Mouse (Mus musculus): Measurements from ENCODE around the gene E330017A01Rik. TPM values are rescaled to one million over a fixed set of nuclear protein-coding genes. Genes with fewer than 3 reads are reported as not detected.

Gene E330017A01Rik
- polyA plus RNA-seq, 1 experiment from 2014 or later: not detected

DNA sequence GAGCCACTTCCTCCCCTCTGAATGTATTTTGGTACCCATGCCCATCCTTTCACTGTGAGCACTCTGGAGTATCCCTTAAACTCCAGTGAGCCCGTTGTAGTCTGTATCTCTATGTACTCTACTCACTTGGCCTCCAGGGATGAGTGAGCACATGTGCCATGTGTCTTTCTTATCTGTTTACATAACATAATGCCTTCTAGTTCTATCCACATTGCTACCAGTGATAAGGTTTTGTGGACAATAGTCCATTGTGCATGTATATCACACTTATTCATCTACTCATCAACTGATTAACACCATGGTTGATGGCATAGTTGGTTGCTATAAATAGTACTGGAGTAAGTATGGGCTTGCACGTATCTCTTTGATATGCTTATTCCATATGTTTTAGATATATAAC lies 34.7 kb downstream of the E330017A01Rik start:
- 72% methylated on average over 2 of the region's 2 CpGs for WGBS
- no peaks in the 10 kb centered on the region for H3K36me3 ChIP-seq (ENCODE audit: control insufficient read depth, insufficient read depth, low read length)
- H3K27ac ChIP-seq (replicated peaks; ENCODE audit: low read depth, low read length): no peak overlapping the region
- ATAC-seq (ENCODE audit: low read depth) (no peak), DNase-seq (ENCODE audit: low spot score) (no peak)
- H3K9ac ChIP-seq (ENCODE audit: low read depth, low read length): no peak overlapping the region
- H3K4me3 ChIP-seq (ENCODE audit: low read depth, low read length): no peak overlapping the region
- no peaks in the 10 kb centered on the region for H3K4me1 ChIP-seq (ENCODE audit: control insufficient read depth, insufficient read depth, low read length)
- H3K9me3 ChIP-seq (ENCODE audit: control insufficient read depth, low read length): no peaks in the 10 kb centered on the region
- H3K4me2 ChIP-seq (ENCODE audit: low read depth, low read length): no peak overlapping the region
- H3K27me3 ChIP-seq (replicated peaks; ENCODE audit: control insufficient read depth, insufficient read depth, low read length): no peaks in the 10 kb centered on the region

GRCm38 (mm10) chr16:58600846-58601245 lies 37.7 kb downstream of the E330017A01Rik start:
- WGBS: 92% methylated on average over 6 of the region's 6 CpGs
- Histone ChIP-seq H3K9me3 (ENCODE audit: control insufficient read depth, low read length) (no peaks in the 10 kb centered on the region), H3K27ac (replicated peaks; ENCODE audit: low read depth, low read length) (no peak overlapping the region), H3K27me3 (replicated peaks; ENCODE audit: control insufficient read depth, insufficient read depth, low read length) (no peaks in the 10 kb centered on the region), H3K36me3 (ENCODE audit: control insufficient read depth, insufficient read depth, low read length) (no peaks in the 10 kb centered on the region), H3K4me2 (ENCODE audit: low read depth, low read length) (no peak overlapping the region), H3K4me3 (ENCODE audit: low read depth, low read length) (no peak overlapping the region), H3K4me1 (ENCODE audit: control insufficient read depth, insufficient read depth, low read length) (no peaks in the 10 kb centered on the region), H3K9ac (ENCODE audit: low read depth, low read length) (no peak overlapping the region)
- ATAC-seq (ENCODE audit: low read depth) (no peak), DNase-seq (ENCODE audit: low spot score) (no peak)

GRCm38 (mm10) chr16:58591299-58591698 lies 47.2 kb downstream of the E330017A01Rik start:
- H3K27me3 ChIP-seq (replicated peaks; ENCODE audit: control insufficient read depth, insufficient read depth, low read length): no peaks in the 10 kb centered on the region
- no peak overlapping the region for H3K27ac ChIP-seq (replicated peaks; ENCODE audit: low read depth, low read length)
- peak; percentile 39 for DNase-seq (ENCODE audit: low spot score)
- ATAC-seq (ENCODE audit: low read depth): no peak; the same call in 1 of the 2 replicates
- peaks cover 4% of the 10 kb centered on the region; the same call in 1 of the 2 replicates for H3K9me3 ChIP-seq (ENCODE audit: control insufficient read depth, low read length)
- WGBS: 69% methylated on average over 3 of the region's 3 CpGs
- H3K4me3 ChIP-seq (ENCODE audit: low read depth, low read length): no peak overlapping the region
- no peaks in the 10 kb centered on the region for H3K36me3 ChIP-seq (ENCODE audit: control insufficient read depth, insufficient read depth, low read length)
- no peak overlapping the region for H3K4me2 ChIP-seq (ENCODE audit: low read depth, low read length)
- H3K9ac ChIP-seq (ENCODE audit: low read depth, low read length): no peak overlapping the region
- H3K4me1 ChIP-seq (ENCODE audit: control insufficient read depth, insufficient read depth, low read length): no peaks in the 10 kb centered on the region

DNA sequence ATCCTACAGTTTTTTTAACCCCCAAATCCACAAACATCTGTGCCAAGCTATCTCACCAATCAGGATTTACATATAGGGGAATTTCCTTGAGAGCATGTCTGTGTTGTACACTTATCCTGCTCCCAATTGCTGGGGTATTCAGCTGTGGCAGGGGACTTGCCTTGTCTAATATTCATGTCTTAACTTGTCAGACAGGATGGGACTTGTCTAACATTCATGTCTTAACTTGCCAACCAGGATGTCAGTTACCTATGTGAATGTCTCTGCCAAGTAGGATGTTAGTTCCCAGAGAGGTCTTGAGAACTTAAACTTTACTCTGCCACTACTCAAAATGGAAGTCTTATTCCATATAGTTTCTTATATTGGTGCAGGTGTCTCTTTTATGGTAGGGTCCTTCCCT lies 49.1 kb downstream of the E330017A01Rik start:
- Histone ChIP-seq H3K4me3 (ENCODE audit: low read depth, low read length) (no peak overlapping the region), H3K4me2 (ENCODE audit: low read depth, low read length) (no peak overlapping the region), H3K9me3 (ENCODE audit: control insufficient read depth, low read length) (peaks cover 4% of the 10 kb centered on the region; the same call in 1 of the 2 replicates), H3K9ac (ENCODE audit: low read depth, low read length) (no peak overlapping the region), H3K4me1 (ENCODE audit: control insufficient read depth, insufficient read depth, low read length) (no peaks in the 10 kb centered on the region), H3K27me3 (replicated peaks; ENCODE audit: control insufficient read depth, insufficient read depth, low read length) (no peaks in the 10 kb centered on the region), H3K27ac (replicated peaks; ENCODE audit: low read depth, low read length) (no peak overlapping the region), H3K36me3 (ENCODE audit: control insufficient read depth, insufficient read depth, low read length) (no peaks in the 10 kb centered on the region)
- no peak for ATAC-seq (ENCODE audit: low read depth)
- no peak for DNase-seq (ENCODE audit: low spot score)

Other genes starting within 250 kb of the E330017A01Rik start
- 7.9 and 9.2 TPM in 2 replicates for gene Dcbld2, start 230.3 kb downstream of the E330017A01Rik start, polyA plus RNA-seq (2014; fragmentation: Nextera tagmentation; extraction: Ambion mirVana)
- gene St3gal6, start 114.5 kb downstream of the E330017A01Rik start, polyA plus RNA-seq (2014; fragmentation: Nextera tagmentation; extraction: Ambion mirVana): 12.8 and 14.0 TPM in 2 replicates
- not detected in 2 replicates for gene Gm813, start 21.8 kb downstream of the E330017A01Rik start, polyA plus RNA-seq (2014; fragmentation: Nextera tagmentation; extraction: Ambion mirVana)
- gene Cpox, start 31.6 kb upstream of the E330017A01Rik start, polyA plus RNA-seq (2014; fragmentation: Nextera tagmentation; extraction: Ambion mirVana): 17.2 and 18.0 TPM in 2 replicates
- gene Gpr15, start 80.3 kb upstream of the E330017A01Rik start, polyA plus RNA-seq (2014; fragmentation: Nextera tagmentation; extraction: Ambion mirVana): not detected in 2 replicates
- gene Cldnd1, start 89.2 kb upstream of the E330017A01Rik start, polyA plus RNA-seq (2014; fragmentation: Nextera tagmentation; extraction: Ambion mirVana): 134 and 148 TPM in 2 replicates
- gene Olfr172, start 124.4 kb upstream of the E330017A01Rik start, polyA plus RNA-seq (2014; fragmentation: Nextera tagmentation; extraction: Ambion mirVana): not detected in 2 replicates
- gene Olfr173, start 161.5 kb upstream of the E330017A01Rik start, polyA plus RNA-seq (2014; fragmentation: Nextera tagmentation; extraction: Ambion mirVana): not detected in 2 replicates
- not detected in 2 replicates for gene Olfr175-ps1, start 188.0 kb upstream of the E330017A01Rik start, polyA plus RNA-seq (2014; fragmentation: Nextera tagmentation; extraction: Ambion mirVana)
- not detected in 2 replicates for gene Olfr177, start 236.0 kb upstream of the E330017A01Rik start, polyA plus RNA-seq (2014; fragmentation: Nextera tagmentation; extraction: Ambion mirVana)

Data from embryonic facial prominence, embryonic 14.5 days (tissue).